Mouse (Mus musculus): ENCODE data around the gene Usp24.
"Not testable (repeated sequence)": the region's sequence is repeated elsewhere in the genome, so short reads cannot be mapped to it uniquely, and the experiment has no call there.

The Usp24 gene

DNA sequence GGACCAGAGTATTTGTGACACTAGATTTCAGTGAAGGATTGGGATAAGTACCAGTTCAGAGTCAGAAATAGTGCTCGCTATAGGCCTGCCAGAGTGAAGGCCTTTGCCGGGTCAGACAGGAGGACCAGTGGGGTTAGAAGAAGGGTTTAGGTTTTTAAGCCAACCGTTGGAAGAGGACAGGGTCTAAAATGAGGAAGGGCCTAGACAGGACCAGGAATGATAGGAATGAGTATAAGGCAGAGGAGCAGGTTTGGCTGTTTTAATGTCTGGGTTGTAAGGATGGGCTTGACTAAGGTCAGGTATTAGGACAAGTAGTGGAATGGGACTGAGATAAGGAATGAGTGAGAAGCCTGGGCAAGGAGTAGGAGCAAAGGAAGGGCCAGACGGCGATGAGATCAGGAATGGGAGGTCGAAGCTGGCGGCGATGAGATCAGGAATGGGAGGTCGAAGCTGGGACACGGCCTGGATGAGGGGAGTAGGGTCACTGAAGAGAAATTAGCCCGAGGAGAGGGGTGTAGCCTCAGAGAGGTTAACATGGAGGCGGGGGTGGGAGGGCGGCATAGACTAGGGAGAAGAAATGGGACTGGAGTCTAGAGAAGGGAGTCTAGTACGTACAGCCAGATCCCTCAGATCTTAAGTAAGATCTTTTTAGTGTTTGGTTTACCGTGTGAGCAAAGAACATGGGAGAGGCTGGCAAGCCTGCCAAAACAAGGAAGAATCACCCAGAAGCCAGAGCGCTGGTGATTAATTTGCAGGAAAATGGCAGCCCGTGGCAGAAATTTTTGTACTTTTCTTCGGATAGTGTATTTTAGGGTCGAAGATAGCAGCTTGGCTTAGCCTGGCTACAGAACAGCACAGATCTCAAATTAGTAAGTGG lies 1.4 kb downstream of the Usp24 start:
- peak; percentile 30 for DNase-seq (ENCODE audit: extremely low read depth, insufficient read length, low spot score)

DNA sequence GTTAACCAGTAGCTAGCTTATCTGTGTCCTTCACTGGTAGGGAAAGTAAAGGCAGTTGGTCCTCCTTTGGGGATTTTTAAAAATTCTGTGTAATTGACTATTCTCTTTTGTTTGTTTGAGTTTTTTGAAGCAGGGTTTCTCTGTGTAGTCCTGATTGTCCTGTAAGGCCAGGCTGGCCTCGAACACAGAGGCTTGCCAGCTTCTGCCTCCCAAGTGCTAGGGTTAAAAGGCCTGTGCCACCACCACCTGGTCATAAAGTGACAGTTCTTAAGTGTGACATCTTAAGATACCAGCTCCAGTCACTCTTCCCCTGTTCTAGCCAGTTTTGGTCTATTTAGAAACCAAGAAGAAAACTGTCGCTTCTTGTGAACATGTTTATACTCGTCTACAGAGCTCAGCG lies 2.2 kb downstream of the Usp24 start:
- DNase-seq (ENCODE audit: extremely low read depth, insufficient read length, low spot score), result no peak

DNA sequence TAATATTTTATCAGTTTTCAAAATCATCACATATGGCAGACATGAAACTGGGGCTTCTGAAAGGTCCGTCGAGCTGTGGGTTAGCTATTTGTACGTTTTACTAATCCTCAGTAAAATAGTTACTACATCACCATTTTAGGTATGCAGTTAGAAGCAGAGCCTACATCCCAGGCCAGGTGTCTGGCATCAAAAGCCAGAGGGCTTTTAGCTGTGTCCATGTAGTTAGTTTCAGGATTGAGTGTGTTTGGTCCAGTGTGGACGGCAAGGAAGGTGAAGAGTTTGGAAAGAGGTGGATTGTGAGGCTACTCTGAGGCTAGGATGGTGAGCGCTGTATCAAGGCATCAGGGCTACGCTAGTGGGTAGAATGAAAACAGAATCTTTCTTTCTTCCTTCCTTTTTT lies 3.0 kb downstream of the Usp24 start:
- DNase-seq (ENCODE audit: extremely low read depth, insufficient read length, low spot score), result no peak

DNA sequence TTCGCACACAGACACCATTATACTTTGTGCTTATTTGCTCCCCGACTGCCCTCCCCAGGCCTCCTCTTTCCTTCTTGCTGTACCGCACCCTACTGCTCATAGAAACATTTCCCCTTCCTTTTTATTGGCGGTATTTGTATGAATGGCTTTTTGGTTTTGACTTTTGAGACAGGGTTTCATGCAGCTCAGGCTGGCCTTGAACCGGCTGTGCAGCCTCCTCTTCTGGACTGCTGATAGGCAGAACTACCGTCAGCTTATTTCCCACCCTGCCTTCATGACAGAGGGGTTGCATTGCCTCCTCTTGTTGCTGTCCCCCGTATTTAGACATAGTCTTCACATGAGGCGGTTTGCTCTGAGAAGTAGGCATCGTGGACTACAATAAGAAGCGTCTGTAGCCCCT lies 6.8 kb downstream of the Usp24 start:
- DNase-seq (ENCODE audit: extremely low read depth, insufficient read length, low spot score), result no peak

DNA sequence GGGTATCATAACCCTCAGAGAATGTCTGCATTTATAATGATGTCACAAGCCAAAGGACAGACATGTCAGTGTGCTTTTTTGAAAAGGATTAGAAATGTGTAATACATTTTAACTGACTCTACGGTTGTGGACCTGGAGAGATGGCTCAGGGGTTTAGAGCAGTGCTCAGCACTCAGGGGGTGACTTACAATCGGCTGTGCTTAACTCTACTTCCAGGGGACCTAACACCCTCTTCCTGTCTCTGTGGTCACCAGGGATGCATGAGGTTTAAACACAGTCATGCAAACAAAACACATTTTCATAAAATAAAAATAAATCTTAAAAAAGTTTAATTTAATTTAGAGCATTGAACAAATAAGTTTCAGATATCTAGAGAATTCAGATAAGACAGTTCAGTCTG lies 7.3 kb downstream of the Usp24 start:
- no peak for DNase-seq (ENCODE audit: extremely low read depth, insufficient read length, low spot score)

DNA sequence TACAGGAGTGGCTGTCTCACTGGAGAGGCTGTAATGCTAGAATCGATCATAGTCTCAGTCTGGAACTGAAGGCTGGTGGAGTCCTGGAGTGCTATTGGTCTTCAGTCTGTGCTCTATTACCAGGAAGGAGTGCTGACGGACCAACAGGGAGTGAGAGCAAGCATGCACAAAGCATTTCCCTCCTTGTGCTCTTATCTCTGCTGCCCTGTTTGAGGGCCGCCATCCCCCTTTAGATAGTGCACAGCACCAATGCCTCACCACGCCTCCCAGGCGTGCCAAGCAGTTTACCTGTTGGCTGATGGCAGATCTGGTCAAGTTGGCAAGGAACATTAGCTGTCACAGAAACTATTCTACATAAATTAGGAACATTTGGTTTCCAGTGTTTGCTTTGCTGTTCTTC lies 11.4 kb downstream of the Usp24 start:
- no peak for DNase-seq (ENCODE audit: extremely low read depth, insufficient read length, low spot score)

DNA sequence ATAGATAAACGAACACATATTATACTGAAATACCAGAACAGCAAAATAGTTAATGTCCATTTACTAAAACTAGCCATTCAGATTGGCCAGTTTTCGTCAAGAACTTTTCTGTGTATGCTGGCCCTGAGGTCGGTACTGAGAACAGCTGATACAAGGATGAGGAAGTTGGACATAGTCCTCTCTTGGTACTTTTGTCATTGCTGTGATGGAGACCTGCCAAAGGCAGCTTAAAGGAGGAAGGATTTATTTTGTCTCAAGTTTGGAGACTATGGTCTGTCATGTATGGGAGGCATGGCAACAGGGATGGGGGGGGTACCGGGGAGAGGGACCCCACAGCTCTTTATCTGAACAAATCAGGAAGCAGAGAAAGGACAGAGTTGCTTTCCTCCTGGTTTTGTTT lies 12.7 kb downstream of the Usp24 start:
- DNase-seq (ENCODE audit: extremely low read depth, insufficient read length, low spot score), result no peak

DNA sequence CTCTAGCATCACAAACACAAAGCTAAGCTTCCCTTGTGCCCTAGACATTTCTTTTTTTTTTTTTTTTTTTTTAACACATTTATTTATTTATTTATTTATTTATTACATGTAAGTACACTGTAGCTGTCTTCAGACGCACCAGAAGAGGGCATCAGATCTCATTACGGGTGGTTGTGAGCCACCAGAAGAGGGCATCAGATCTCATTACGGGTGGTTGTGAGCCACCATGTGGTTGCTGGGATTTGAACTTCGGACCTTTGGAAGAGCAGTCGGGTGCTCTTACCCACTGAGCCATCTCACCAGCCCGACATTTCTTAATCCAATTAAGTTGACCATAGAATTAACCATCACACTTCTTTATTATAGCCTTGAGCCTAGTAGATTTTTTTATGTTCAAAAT lies 13.2 kb downstream of the Usp24 start:
- DNase-seq (ENCODE audit: extremely low read depth, insufficient read length, low spot score), result not testable (repeated sequence)

DNA sequence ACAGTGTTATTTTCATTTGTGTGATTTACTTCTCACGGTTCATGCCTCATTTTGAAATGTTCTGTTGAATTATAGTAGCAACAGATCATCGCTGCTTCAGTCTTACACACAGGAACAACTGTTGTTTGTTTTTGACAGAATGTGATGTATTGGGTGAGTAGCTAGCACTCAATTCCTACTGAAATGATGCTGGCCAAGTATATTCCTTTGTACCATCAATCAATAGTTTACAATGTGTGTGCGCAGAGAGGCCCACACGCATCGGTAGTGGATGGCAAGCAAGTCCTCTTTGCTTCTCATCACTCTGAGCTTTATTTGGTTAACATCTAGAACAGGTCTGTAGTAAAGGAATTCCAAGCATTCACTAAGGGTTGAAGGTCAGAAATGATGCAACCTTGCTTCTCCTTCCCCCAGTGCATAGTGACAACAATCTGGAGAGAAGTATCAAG lies 14.4 kb downstream of the Usp24 start:
- DNase-seq (ENCODE audit: extremely low read depth, insufficient read length, low spot score), result peak; percentile 13

DNA sequence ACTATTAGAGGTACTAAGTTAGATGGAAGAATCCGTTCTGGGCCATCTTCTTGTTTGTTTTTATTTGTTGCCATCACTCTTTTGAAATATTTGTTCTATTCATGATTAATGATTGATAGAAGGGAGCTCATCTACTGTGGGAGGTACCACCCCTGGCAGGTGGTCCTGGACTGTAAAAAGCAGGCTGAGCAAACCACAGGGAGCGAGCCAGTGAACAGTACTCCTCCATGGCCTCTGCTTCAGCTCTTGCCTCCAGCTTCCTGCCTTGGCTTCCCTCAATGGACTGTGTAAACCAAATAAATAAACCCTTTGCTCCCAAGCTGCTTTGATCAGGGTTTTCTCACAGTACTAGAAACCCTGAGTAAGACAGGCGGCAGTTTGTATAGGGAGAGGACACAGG lies 17.1 kb downstream of the Usp24 start:
- no peak for DNase-seq (ENCODE audit: extremely low read depth, insufficient read length, low spot score)

DNA sequence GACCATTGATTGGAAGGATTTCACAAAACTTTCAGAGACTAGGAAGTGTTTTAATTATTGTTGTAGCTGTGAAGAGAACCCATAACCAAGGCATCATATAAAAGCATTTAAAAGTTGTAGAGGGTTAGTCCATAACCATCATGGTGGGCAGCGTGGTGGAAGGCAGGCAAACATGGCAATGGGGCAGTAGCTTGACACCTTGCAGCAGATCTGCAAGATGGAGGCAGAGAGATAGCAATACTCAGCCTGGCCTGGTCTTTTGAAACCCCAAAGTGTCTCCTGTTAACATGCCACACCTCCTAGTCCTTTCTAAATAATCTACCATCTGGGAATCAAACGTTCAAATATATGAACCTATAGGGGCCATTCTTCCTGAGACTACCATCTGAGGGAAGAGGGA lies 17.6 kb downstream of the Usp24 start:
- DNase-seq (ENCODE audit: extremely low read depth, insufficient read length, low spot score), result no peak

DNA sequence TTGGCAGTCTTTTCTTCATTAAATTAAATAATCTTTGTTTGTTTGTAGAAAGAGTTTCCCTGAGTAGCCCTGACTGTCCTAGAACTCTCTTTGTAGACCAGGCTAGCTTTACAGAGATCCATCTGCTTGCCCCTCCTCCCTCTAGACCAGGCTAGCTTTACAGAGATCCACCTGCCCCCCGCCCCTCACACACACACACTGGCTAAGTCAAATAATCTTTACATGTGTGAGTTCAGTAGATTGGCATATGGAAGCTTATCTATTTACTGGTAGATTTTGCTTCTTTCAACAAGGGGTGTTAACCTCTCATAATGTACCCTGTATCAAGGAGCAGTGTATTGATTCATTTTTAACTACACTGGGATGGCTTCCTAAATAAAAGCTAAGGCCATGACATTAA lies 19.8 kb downstream of the Usp24 start:
- DNase-seq (ENCODE audit: extremely low read depth, insufficient read length, low spot score), result no peak

DNA sequence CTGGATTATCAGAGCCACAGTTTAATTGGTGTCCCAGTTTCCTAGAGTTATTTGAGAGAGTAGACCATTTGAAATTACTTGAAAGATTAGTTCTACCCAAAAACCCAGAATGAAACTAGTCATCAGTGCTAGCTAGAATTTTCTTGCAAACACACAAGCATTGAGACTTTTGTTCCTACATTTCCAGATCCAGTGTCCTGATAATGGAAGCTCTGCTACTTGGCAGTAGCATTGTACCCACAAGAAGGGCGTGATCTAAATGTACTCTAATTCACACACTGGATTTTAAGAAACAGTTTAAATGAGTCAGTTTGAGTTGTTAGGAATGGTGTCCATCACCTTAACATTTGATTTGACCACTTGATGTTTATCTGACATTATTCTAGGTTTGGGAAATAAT lies 31.7 kb downstream of the Usp24 start:
- DNase-seq (ENCODE audit: extremely low read depth, insufficient read length, low spot score), result no peak

DNA sequence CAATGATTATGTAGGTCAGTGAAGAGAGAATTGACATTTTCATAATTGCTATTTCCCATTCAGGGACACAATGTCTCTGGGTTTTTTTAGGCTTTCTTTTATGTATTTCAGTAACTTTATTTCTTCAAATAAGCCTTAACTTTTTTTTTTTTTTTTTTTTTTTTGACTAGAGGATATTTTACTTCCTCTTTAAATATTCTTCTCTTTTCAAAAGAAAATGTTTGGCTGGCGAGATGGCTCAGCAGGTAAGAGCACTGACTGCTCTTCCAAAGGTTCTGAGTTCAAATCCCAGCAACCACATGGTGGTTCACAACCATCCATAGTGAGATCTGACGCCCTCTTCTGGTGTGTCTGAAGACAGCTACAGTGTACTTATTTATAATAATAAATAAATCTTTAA lies 39.0 kb downstream of the Usp24 start:
- DNase-seq (ENCODE audit: extremely low read depth, insufficient read length, low spot score), result not testable (repeated sequence)

DNA sequence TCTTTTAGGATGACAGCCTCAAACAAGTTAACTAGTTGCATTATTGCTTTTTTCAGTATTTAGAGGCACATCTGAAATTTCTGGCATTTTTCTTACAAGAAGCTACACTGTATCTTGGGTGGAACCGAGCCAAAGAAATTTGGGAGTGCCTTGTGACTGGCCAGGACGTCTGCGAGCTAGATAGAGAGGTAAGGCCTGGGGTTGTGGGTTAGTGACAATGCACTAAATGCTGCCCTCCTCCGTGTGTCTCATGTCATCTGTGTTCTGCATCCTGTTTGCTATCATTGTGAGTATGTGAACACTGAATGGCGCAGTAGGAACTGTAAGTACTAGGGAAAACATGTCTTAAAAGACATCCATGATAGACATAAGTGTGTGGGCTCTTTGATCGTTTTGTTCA lies 54.0 kb downstream of the Usp24 start:
- no peak for DNase-seq (ENCODE audit: extremely low read depth, insufficient read length, low spot score)

DNA sequence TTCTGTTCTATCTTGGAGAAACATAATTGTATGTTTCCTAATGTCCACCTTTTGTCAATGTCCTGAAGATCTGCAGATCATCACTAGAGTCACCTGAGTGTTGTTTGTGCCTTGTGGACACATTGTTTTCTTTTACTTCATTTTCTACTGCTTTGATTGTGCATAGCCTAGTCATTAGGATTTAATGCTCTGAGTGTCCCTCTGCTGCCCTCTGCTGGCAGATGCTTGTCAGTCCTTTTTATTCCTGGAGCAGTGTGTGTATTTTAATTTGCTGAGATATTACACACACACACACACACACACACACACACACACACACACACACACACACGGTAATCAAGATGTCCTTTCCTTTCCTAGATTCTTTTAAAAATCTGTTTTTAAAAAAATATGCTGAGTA lies 59.8 kb downstream of the Usp24 start:
- peak; percentile 9 for DNase-seq (ENCODE audit: extremely low read depth, insufficient read length, low spot score)

DNA sequence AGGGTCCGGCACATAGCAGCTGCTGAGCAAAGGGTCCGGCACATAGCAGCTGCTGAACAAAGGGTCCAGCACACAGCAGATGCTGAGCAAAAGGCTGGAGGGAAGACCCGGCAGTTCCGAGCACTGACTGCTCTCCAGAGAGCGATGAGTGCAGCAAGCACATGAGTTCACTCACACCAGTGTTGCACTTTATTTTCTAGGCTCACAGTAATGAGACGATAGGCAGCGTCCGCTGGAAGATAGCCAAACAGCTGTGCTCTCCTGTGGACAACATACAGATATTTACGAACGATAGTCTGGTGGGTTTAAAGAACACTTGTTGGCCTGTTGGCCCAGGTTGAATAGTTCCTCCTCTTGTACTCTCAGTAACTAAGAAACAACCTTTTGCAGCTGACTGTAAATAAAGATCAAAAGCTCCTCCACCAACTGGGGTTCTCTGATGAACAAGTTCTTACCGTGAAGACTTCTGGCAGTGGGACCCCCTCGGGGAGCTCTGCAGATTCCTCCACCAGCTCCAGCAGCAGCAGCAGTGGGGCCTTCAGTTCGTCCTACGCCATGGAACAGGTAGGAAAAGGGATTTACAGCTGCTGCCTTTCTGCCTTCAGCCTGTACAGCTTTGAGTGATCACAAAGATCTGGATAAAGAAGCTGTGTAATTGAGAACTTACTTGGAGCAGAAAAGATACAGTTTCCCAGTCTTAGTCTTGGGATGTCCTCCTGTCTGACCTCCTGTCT lies 63.0 kb downstream of the Usp24 start:
- DNase-seq (ENCODE audit: extremely low read depth, insufficient read length, low spot score), result peak; percentile 5

DNA sequence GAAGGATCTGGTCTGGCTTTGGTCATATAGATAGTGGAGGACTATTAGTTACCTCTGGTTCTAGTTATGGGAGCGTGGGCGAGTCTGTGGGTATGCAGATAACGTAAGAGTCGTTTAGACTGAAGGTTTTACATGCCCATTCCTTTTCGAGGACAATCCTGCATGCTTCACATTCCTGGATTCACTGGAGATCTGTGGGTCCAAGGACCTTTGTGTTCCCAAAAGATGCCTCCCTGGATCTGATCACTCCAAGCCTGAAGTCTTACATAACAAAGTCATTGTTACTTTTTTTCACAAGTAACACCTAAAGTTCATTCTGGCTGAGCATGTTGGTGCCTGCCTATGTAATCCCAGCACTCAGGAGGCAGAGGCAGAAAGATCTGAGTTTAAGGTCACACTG lies 65.1 kb downstream of the Usp24 start:
- no peak for DNase-seq (ENCODE audit: extremely low read depth, insufficient read length, low spot score)

DNA sequence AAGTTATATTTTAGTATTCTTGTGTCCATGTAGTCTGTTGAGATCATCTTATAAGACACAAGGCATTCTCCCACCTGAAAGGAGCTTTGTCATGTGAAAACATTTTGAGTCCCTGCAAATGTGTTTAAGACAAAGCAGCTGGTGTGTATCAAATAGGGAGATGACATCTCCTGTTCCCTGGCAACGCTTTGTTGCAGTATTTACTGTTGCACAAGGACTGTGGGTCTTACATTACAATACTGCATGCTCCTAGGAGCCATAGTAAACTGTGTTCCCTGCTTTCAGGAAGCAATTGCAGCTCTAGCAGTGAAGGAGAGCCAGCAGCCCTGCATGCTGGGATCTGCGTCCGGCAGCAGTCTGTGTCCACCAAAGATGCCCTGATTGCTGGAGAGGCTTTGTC lies 73.9 kb downstream of the Usp24 start:
- no peak for DNase-seq (ENCODE audit: extremely low read depth, insufficient read length, low spot score)

DNA sequence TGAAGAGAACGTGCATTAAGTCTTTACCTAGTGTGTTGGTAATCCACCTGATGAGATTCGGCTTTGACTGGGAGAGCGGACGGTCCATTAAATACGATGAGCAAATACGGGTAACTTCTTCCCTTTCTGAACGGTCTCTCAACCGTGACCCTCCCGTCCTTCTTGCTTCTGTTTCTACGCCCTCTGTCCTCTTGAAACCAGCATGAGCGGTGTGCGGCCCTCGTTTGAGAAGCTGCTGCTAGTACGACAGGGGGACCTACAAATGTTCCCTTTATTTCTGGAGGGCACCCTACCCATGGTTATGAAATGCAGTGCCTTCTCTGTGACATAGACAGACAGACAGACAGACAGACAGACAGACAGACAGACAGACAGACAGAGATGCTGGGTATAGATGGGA lies 93.6 kb downstream of the Usp24 start:
- DNase-seq (ENCODE audit: extremely low read depth, insufficient read length, low spot score), result no peak

DNA sequence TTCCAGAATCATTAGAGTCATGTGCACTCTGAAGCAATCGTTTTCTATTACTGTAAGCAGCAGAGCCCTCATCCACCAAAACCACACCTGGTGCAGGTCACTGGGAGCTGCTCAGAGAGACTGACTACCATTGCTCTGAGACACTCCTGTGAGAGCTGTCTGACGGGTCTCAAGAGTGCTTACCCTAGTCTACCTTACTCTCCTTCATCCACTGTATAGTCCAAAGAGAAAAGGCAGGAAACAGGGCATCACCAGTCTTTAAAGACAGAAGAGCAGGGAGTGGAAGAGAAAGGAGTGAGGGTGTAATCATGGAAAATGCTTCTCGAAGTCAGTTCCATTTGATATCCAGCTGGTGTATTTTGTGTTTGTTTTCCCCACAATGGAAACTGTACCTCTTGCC lies 103.2 kb downstream of the Usp24 start:
- no peak for DNase-seq (ENCODE audit: extremely low read depth, insufficient read length, low spot score)

DNA sequence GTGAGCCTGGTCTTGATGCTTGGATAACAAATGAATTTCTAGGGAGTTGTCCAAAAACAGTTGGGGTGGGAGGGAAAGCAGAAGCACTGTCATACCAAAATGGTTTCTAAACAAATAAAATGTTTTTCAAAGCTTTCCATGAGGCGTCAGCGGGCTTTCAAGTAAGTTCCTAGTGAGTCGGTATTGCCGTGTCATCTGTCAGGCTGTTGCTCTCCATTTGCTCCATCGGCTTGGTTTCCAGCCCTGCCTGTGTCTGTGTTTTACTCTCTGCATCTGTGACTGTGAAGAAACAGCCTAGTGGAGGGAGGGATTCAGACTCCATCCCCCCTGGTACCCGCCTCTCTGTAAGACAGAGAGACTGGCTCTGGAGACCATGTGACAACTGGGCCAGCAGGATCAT lies 103.8 kb downstream of the Usp24 start:
- DNase-seq (ENCODE audit: extremely low read depth, insufficient read length, low spot score), result no peak
